Mouse (Mus musculus): ENCODE measurements around the gene Fam129b.

GRCm38 (mm10) chr2:32922564-32922963 lies 46.6 kb downstream of the Fam129b start:
- TF ChIP-seq POLR2A (IDR thresholded peaks at IDR 0.05; ENCODE audit: low read depth, low read length) (no peak), CTCF (IDR thresholded peaks at IDR 0.05; ENCODE audit: extremely low read depth, insufficient read length, insufficient replicate concordance, low read depth, low read length) (no peak)
